Mouse (Mus musculus) embryonic facial prominence, embryonic 11.5 days (tissue): ENCODE measurements around the gene Stmn1. TPM values are rescaled to one million over a fixed set of nuclear protein-coding genes. Genes with fewer than 3 reads are reported as not detected.

ENCODE experiments used
- ATAC-seq: fragments of 200-750 bp; cut with Nextera tagmentation; replicated peaks from 2 replicates; pipeline ENCODE4 v1.8.0; 2017; ENCODE audit warnings: low read depth; ENCODE audit not compliant: insufficient number of reproducible peaks, low FRiP score, low TSS enrichment
- DNase-seq: peaks from one replicate; pipeline ENCODE4 v3.0.0-alpha.2; 2015; ENCODE audit warnings: low spot score
- H3K27ac ChIP-seq: fragments of 300-500 bp; sonication (generic); replicated peaks from 2 replicates; pipeline ENCODE4 v1.5.1; 2014; ENCODE audit warnings: mild to moderate bottlenecking, low read depth, low read length, control low read depth
- H3K27me3 ChIP-seq: fragments of 300-500 bp; sonication (generic); 2 replicates; pipeline ENCODE4 v1.6.1; 2014; ENCODE audit warnings: mild to moderate bottlenecking, low read length, moderate library complexity, mixed read lengths; ENCODE audit not compliant: control insufficient read depth, insufficient read depth
- H3K36me3 ChIP-seq: fragments of 300-500 bp; sonication (generic); replicated peaks from 2 replicates; pipeline ENCODE4 v1.6.1; 2014; ENCODE audit warnings: low read depth, mild to moderate bottlenecking, low read length, moderate library complexity, mixed read lengths; ENCODE audit not compliant: control insufficient read depth, insufficient read depth
- H3K4me1 ChIP-seq: fragments of 300-500 bp; sonication (generic); 2 replicates; pipeline ENCODE4 v1.6.1; 2014; ENCODE audit warnings: low read length, mixed read lengths; ENCODE audit not compliant: control insufficient read depth, insufficient read depth
- H3K4me2 ChIP-seq: fragments of 300-500 bp; sonication (generic); 2 replicates; pipeline ENCODE4 v1.6.1; 2014; ENCODE audit warnings: low read depth, mild to moderate bottlenecking, control low read depth, low read length, moderate library complexity
- H3K4me3 ChIP-seq: fragments of 300-500 bp; sonication (generic); 2 replicates; pipeline ENCODE4 v1.5.1; 2014; ENCODE audit warnings: low read depth, low read length, control low read depth
- H3K9ac ChIP-seq: fragments of 300-500 bp; sonication (generic); replicated peaks from 2 replicates; pipeline ENCODE4 v1.6.1; 2014; ENCODE audit warnings: mild to moderate bottlenecking, control low read depth, low read length
- H3K9me3 ChIP-seq: fragments of 300-500 bp; sonication (generic); replicated peaks from 2 replicates; pipeline ENCODE4 v1.6.1; 2016; ENCODE audit warnings: mild to moderate bottlenecking, low read length, inconsistent platforms, mixed read lengths; ENCODE audit not compliant: control insufficient read depth
- WGBS: fragments of 180-500 bp; shearing (Covaris S2); extraction: QIAGEN DNeasy Blood & Tissue Kit; methylation state at CpG from one replicate; pipeline ENCODE4 v1.1.7; 2014; 5-methylcytosine and 5-hydroxymethylcytosine counted together
- polyA plus RNA-seq: library from polyadenylated mRNA; unstranded; fragments of >200 nt; fragmentation: Nextera tagmentation; extraction: Ambion mirVana; gene quantifications from 2 replicates; pipeline ENCODE4 v1.2.1, GENCODE M21; 2014

Stmn1 gene
- polyA plus RNA-seq, 1 experiment from 2014 or later, result 3,396 TPM

DNA sequence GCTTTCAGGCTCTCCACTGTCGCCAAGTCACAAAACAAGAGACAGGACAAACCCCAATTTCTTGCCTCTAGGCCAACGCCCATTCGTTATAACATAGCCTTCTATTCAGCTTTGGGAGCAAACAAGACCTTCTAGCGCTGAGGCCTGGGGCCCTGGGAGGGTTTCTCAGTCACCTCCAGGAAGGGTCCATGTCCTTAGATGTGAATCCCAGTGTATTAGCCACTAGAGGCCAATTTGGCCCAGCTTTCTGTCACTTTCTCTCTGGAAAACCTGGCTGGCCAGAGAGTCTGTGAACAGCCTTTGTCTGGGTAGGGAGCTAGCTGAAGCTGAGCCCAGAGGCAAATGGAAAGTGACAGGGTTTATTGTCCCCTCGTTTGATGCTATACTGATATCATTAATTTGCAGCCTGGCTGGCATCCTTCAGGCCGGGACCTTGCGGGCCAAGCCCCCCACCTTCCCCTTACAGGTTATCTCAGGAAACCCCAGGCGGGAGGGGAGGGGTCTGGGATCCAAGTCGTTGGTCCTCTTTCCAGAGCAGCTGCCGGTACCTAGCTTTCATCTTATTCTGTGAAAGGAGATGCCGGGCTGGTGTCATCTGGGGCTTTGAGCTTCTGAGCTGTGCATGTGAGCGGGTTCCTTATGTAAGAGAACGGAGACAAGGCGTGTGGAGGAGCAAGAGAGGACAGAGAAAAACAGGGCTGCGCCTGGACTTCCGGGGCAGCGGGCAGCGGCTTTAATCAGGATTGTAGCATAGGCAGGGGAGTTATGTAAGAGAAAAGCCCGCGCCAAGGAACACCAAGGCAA, 17.5 kb upstream of the Stmn1 start:
- peak; percentile 41 for DNase-seq
- peak overlapping the region; percentile 47 for H3K9ac ChIP-seq
- no peak overlapping the region for H3K4me3 ChIP-seq
- no peak overlapping the region; the same call in 1 of the 2 replicates for H3K27ac ChIP-seq
- H3K36me3 ChIP-seq, result no peaks in the 10 kb centered on the region
- WGBS, result 9% methylated on average over 20 of the region's 20 CpGs
- ATAC-seq, result no peak
- peak overlapping the region; percentile 23; the same call in 1 of the 2 replicates for H3K4me2 ChIP-seq
- H3K4me1 ChIP-seq, result peaks cover 3% of the 10 kb centered on the region; the same call in 1 of the 2 replicates
- H3K9me3 ChIP-seq, result no peaks in the 10 kb centered on the region
- peaks cover 5% of the 10 kb centered on the region; the same call in 1 of the 2 replicates for H3K27me3 ChIP-seq

DNA sequence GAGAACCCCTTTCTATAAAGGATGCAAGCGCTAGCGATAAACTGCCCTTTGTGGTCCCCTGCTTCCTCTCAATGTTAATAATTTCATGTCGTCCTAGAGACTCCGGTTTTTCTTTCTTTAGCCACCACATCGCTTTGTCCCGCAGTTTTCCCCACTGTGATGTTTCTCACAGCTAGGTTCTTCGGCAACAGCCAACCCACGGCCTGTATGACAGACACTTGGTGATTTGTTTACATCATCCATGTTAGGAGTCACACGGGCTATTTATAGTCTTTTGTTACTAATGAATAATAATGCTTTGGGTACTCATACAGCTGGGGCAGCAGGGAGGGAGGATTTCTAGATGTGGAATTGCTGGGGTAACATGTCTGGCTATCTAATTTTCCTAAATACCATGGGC, 16.6 kb upstream of the Stmn1 start:
- no peak for DNase-seq
- no peak overlapping the region for H3K4me2 ChIP-seq
- no peak for ATAC-seq
- no peak overlapping the region for H3K4me3 ChIP-seq
- H3K27me3 ChIP-seq, result peaks cover 5% of the 10 kb centered on the region; the same call in 1 of the 2 replicates
- H3K9me3 ChIP-seq, result no peaks in the 10 kb centered on the region
- H3K4me1 ChIP-seq, result peaks cover 3% of the 10 kb centered on the region; the same call in 1 of the 2 replicates
- H3K27ac ChIP-seq, result no peak overlapping the region
- no peaks in the 10 kb centered on the region for H3K36me3 ChIP-seq
- WGBS, result 69% methylated on average over 9 of the region's 9 CpGs
- no peak overlapping the region for H3K9ac ChIP-seq

DNA sequence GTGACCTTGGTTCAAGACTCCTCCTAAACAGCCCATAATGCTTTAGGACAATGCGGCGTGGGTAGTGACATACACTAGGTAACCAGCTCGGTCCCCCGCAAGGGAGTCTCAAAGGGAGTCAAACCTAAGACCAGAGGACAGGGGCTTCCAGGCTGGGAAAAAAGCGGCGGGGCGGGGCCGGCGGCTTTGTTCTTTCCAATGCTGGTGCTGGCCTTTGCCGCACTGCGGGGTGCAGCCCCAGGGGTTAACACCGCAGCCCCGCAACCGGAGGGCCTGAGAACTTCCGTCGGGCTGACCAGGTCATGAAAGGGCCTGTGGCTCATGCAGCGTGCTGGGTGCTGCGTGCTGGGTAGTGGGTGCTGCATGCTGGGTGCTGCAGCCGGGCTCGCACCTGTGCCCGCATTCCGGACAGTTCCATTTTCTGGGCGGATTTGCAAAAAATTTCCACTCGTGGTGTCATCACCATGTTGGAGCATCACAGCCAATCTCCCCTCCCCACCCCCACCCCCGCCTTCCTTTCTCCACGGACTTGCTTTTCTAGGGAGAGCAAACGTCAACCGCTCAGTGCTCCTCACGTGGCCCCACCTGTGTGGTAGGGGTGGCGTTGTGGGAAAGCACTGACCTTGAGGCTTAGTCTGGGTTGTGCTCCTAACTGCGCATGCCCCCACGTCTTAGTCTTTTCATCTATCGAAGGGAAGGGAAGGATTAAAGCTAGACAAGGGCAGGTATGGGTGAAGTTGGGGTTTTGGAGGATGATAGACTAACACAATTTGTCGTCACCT, 14.3 kb upstream of the Stmn1 start:
- Histone ChIP-seq H3K27me3 (peaks cover 5% of the 10 kb centered on the region; the same call in 1 of the 2 replicates), H3K27ac (no peak overlapping the region), H3K36me3 (no peaks in the 10 kb centered on the region), H3K4me3 (no peak overlapping the region), H3K9me3 (no peaks in the 10 kb centered on the region), H3K9ac (no peak overlapping the region), H3K4me2 (no peak overlapping the region), H3K4me1 (peaks cover 3% of the 10 kb centered on the region; the same call in 1 of the 2 replicates)
- DNase-seq (no peak), ATAC-seq (no peak)
- WGBS, result 27% methylated on average over 34 of the region's 34 CpGs

DNA sequence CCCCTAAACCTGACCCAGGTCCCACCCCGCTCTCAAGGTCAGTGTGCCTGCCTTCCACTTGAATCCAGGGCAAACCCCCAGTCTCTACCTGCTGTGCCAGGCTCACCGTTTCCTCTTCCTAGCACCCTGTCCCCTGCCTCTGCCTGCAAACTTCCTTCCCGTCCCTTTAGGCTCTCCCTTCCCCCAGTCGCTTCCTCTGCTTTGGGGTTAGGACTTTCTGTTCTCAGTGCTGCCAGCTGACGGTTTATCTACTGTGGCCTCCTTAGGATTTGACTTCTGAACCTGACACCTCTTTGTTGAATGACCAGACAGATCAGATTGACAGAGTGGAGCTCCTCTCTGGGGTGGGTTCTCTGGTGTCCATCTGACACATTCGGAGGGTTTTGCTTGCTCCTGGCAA, 12.8 kb upstream of the Stmn1 start:
- Histone ChIP-seq H3K36me3 (no peaks in the 10 kb centered on the region), H3K9me3 (no peaks in the 10 kb centered on the region), H3K27ac (no peak overlapping the region), H3K4me1 (no peaks in the 10 kb centered on the region), H3K4me2 (no peak overlapping the region), H3K9ac (no peak overlapping the region), H3K27me3 (peaks cover 5% of the 10 kb centered on the region; the same call in 1 of the 2 replicates), H3K4me3 (no peak overlapping the region)
- DNase-seq, result no peak
- no peak for ATAC-seq
- 28% methylated on average over 6 of the region's 6 CpGs for WGBS

DNA sequence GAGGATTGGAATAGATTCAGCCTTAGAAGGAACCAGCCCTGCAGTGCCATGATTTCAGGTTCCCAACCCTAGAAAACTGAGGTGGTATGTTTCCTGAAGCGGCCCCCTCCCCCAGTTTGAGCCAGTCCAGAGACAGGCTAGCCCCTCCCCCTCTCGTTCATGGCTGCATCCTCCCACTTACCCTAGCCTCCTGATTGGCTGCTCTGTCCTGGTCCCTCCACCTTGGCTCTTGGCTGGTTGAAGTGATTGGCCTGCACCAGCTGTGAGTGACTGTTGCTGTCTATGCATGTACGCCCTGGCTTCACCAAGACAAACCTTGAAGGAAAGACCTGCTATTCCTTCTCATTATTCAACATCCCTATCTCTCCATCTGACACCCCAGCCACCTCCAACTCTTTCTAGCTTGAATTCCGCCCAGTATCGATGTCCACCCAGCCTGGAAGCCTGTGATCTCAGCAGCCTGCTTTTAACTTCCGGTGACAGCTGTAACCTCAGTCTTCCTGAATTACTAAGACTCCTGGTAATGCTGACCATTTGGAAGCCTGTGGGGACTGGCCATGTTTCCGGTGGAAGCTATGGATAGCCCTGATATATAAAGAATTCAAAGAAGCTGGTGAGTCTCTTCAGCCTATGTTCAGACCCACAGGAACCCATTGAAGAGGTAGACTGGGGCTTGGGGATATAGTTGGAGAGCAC, 10.8 kb upstream of the Stmn1 start:
- Histone ChIP-seq H3K9me3 (no peaks in the 10 kb centered on the region), H3K4me1 (no peaks in the 10 kb centered on the region), H3K36me3 (no peaks in the 10 kb centered on the region), H3K27ac (no peak overlapping the region), H3K27me3 (peaks cover 5% of the 10 kb centered on the region; the same call in 1 of the 2 replicates), H3K4me2 (no peak overlapping the region), H3K9ac (no peak overlapping the region), H3K4me3 (no peak overlapping the region)
- no peak for DNase-seq
- 54% methylated on average over 7 of the region's 7 CpGs for WGBS
- no peak for ATAC-seq

DNA sequence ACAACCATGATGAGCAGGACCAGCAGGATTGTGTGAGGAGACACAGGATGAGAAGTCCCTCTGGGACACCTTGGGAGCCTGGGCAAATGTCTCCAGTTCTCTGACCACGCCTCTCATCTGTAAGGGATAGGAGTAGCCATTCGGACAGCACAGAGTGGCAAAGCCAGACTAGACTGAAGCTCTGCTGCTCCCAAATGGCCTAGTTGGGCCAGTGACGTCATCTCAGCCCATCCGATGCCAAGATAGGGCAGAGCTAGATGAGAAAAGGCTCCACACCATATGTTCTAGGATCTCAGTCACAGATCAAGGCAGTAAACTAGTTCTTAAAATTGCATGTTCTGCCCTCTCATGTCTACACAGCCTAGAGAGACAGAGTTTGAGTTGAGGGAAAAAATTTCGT, 9.3 kb upstream of the Stmn1 start:
- peaks cover 1% of the 10 kb centered on the region; the same call in 1 of the 2 replicates for H3K27me3 ChIP-seq
- no peak for ATAC-seq
- H3K27ac ChIP-seq, result no peak overlapping the region
- no peaks in the 10 kb centered on the region for H3K4me1 ChIP-seq
- no peak for DNase-seq
- 78% methylated on average over 5 of the region's 5 CpGs for WGBS
- no peaks in the 10 kb centered on the region for H3K36me3 ChIP-seq
- no peak overlapping the region for H3K4me3 ChIP-seq
- no peak overlapping the region for H3K9ac ChIP-seq
- H3K4me2 ChIP-seq, result no peak overlapping the region
- H3K9me3 ChIP-seq, result no peaks in the 10 kb centered on the region

DNA sequence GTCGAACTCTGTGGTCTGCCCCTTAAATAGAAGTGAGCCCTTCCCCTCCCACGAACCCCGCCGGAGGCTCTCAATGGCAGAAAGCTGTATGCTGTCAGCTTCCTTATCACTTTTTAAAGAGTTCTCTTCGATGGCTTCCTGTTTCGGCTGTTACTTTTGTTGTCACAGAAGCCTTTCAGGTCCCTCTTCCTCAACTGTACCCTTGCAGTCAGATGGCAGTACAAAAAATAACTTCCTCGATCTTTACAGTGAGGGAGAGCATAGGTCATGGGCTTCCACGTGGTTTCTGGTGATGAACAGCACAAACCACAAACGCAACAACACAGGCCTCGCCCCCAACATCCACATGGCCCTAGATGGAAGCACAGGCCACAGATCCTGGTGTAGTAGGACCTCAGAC, 7.8 kb upstream of the Stmn1 start:
- no peak for ATAC-seq

More for the DNA sequence above, 7.8 kb upstream of the Stmn1 start:
- no peak overlapping the region for H3K4me2 ChIP-seq
- H3K9ac ChIP-seq, result no peak overlapping the region
- no peaks in the 10 kb centered on the region for H3K4me1 ChIP-seq
- DNase-seq, result no peak
- H3K27me3 ChIP-seq, result no peaks in the 10 kb centered on the region
- H3K4me3 ChIP-seq, result no peak overlapping the region
- H3K27ac ChIP-seq, result no peak overlapping the region
- 79% methylated on average over 10 of the region's 10 CpGs for WGBS
- H3K36me3 ChIP-seq, result no peaks in the 10 kb centered on the region
- no peaks in the 10 kb centered on the region for H3K9me3 ChIP-seq
